Mouse (Mus musculus) liver, embryonic 13.5 days (tissue): Measurements from ENCODE around the gene Cuta. TPM values are rescaled to one million over a fixed set of nuclear protein-coding genes. Genes with fewer than 3 reads are reported as not detected.

ENCODE experiments used
- ATAC-seq: fragments of 200-750 bp; cut with Nextera tagmentation; 2 replicates; pipeline ENCODE4 v1.8.0; 2017; ENCODE audit warnings: low read depth, mild to moderate bottlenecking, moderate number of reproducible peaks, moderate library complexity
- DNase-seq: peaks from one replicate; pipeline ENCODE4 v3.0.0; 2022
- H3K27ac ChIP-seq: fragments of 300-500 bp; sonication (generic); 2 replicates; pipeline ENCODE4 v1.5.1; 2015; ENCODE audit warnings: moderate library complexity, mild to moderate bottlenecking, inconsistent platforms
- H3K27me3 ChIP-seq: fragments of 300-500 bp; sonication (generic); 2 replicates; pipeline ENCODE4 v1.6.1; 2015; ENCODE audit warnings: mild to moderate bottlenecking, inconsistent platforms
- H3K36me3 ChIP-seq: fragments of 300-500 bp; sonication (generic); 2 replicates; pipeline ENCODE4 v1.6.1; 2015; ENCODE audit warnings: mild to moderate bottlenecking, inconsistent platforms
- H3K4me1 ChIP-seq: fragments of 300-500 bp; sonication (generic); replicated peaks from 2 replicates; pipeline ENCODE4 v1.6.1; 2015; ENCODE audit warnings: inconsistent platforms
- H3K4me2 ChIP-seq: fragments of 300-500 bp; sonication (generic); 2 replicates; pipeline ENCODE4 v1.6.1; 2015; ENCODE audit warnings: inconsistent platforms, mild to moderate bottlenecking, moderate library complexity
- H3K4me3 ChIP-seq: fragments of 300-500 bp; sonication (generic); replicated peaks from 2 replicates; pipeline ENCODE4 v1.5.1; 2015; ENCODE audit warnings: mild to moderate bottlenecking, inconsistent platforms
- H3K9ac ChIP-seq: fragments of 300-500 bp; sonication (generic); 2 replicates; pipeline ENCODE4 v1.6.1; 2015; ENCODE audit warnings: mild to moderate bottlenecking, inconsistent platforms
- H3K9me3 ChIP-seq: fragments of 300-500 bp; sonication (generic); replicated peaks from 2 replicates; pipeline ENCODE4 v1.6.1; 2016; ENCODE audit warnings: inconsistent platforms
- WGBS: fragments of 180-500 bp; shearing (Covaris S2); methylation state at CpG from one replicate; pipeline ENCODE4 v1.1.7; 2015; ENCODE audit not compliant: insufficient replicate concordance; 5-methylcytosine and 5-hydroxymethylcytosine counted together
- polyA plus RNA-seq: library from polyadenylated mRNA; unstranded; fragments of >200 nt; fragmentation: Nextera tagmentation; extraction: Ambion mirVana; gene quantifications from 2 replicates; pipeline ENCODE4 v1.2.1, GENCODE M21; 2015

The Cuta gene
- polyA plus RNA-seq, 1 experiment from 2014 or later: 111 TPM

DNA sequence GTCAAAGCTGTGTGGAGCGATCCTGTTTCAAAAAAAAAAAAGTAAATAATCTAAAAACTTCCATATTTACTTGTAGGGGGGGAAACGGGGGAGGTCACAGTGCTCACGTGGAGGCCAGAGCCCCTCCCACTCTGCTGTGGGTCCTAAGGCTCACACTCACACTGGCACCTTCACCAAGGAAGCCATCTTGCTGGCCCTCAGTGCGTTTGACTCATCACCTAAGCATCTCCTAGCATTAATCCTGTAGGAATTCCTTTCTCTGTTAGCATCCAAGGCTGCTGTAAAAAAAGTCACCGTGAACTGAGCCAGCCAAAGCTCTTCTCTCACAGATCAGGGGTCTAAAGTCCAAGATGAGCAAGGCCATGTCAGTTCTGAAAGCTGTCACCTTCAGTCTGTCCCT is 16.9 kb upstream of the Cuta start:
- 61% methylated on average over 5 of the region's 5 CpGs for WGBS
- peaks cover 81% of the 10 kb centered on the region for H3K4me1 ChIP-seq
- peak overlapping the region; percentile 44 for H3K4me3 ChIP-seq
- DNase-seq (no peak), ATAC-seq (no peak)
- H3K27ac ChIP-seq: peak overlapping the region; percentile 87
- peaks cover 20% of the 10 kb centered on the region for H3K27me3 ChIP-seq
- no peaks in the 10 kb centered on the region for H3K9me3 ChIP-seq
- peak overlapping the region; percentile 73 for H3K9ac ChIP-seq
- H3K4me2 ChIP-seq: peak overlapping the region; percentile 68
- H3K36me3 ChIP-seq: peaks cover 12% of the 10 kb centered on the region; the same call in 1 of the 2 replicates

DNA sequence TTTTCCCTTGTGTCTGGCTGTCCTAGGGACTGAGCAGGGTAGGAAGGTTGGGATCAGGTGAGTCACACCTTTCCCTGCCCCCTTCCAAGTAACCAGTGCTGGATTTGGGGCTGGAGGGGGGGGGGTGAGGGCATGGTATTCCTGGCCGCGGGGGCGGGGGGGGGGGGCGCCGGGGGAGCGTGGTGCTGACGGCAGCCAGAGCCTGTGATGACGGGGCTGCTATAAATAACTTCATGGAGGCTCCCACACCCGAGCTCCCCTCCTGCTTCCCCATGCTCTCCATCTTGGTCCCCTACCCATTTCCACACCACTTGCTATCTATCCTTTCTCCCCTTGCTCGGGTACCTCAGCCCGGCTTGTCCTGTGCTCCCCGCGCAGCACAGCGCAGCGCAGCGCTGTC is 14.4 kb upstream of the Cuta start:
- no peak overlapping the region for H3K27ac ChIP-seq
- ATAC-seq: no peak

DNA sequence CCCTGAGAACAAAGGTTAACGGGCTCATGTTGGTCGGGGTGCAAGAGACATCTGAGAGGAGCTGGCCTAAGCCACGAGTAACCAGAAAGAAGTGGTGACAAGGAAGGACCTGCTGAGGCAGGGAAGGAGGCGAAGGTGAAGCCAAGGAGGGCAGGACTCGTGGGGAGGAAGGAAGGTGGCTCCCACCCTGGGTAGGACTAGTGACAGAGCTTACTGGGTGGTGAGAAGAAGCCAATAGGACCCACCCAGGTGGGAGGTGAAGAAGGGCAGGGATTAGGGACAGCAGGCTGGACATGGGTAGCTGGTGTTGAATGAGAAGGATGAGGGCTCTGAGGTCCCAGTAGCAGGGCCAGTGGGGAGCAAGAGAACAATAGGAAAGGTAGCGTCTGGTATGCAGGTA is 13.8 kb upstream of the Cuta start:
- Histone ChIP-seq H3K27ac (no peak overlapping the region), H3K27me3 (peaks cover 34% of the 10 kb centered on the region), H3K9me3 (no peaks in the 10 kb centered on the region), H3K4me1 (peaks cover 97% of the 10 kb centered on the region), H3K36me3 (0 out of 2 replicates have a peak, but pooled peaks cover 4% of the 10 kb centered on the region), H3K4me3 (no peak overlapping the region), H3K9ac (peak overlapping the region; percentile 66; the same call in 1 of the 2 replicates), H3K4me2 (peak overlapping the region; percentile 68; the same call in 1 of the 2 replicates)
- 46% methylated on average over 6 of the region's 6 CpGs for WGBS
- no peak for DNase-seq
- no peak for ATAC-seq

More for the DNA sequence above, 14.4 kb upstream of the Cuta start:
- 37% methylated on average over 14 of the region's 16 CpGs for WGBS
- DNase-seq: no peak
- H3K4me2 ChIP-seq: peak overlapping the region; percentile 5; the same call in 1 of the 2 replicates
- H3K9ac ChIP-seq: 0 out of 2 replicates have a peak overlapping the region, but pooled peaks have one; percentile 66
- no peaks in the 10 kb centered on the region for H3K9me3 ChIP-seq
- no peak overlapping the region for H3K4me3 ChIP-seq
- H3K4me1 ChIP-seq: peaks cover 97% of the 10 kb centered on the region
- H3K27me3 ChIP-seq: peaks cover 34% of the 10 kb centered on the region
- 0 out of 2 replicates have a peak, but pooled peaks cover 4% of the 10 kb centered on the region for H3K36me3 ChIP-seq

DNA sequence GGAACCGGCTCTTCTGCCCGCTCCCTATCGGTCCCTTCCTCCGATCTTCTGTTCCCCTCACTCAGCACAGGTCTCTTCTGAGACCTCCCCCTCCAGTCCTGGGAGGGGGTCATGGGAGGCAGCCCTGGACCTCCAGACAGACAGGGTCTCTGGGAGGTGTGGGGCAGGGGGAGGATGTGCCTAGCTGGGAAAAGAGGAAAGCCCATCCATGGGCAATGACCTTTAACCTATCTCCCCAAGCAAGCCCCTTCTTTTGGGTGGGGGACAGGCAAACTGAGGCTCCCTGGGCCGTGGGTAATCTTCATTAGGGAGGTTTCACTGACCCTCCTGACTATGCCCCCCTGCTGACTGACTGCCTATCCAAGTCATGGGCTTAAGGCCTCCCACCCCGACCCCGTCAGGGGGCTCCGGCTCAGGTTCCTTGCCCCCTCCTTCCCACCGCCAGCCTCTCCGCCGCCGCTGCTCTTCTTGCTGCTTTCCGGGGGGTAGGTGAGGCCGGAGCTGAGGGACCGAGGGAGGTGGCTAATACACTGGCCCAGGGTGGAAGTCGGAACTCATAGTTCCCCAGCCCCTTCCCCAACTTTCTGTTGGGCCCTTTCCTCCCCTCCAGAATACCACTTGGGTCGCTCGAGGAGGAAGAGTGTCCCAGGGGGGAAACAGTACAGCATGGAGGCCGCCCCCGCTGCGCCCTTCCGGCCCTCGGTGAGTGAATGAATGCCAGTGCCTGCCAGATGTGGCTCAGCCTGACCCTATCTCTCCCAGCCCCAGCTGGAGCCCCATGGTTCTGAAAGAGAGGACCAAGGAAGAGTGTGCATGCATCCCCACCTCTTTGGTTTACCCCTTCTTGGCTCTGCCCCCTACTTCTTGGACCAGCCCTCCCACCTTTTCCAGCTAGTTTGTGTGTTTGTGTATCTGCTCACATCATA is 12.8 kb upstream of the Cuta start:
- Histone ChIP-seq H3K36me3 (0 out of 2 replicates have a peak, but pooled peaks cover 4% of the 10 kb centered on the region), H3K27ac (no peak overlapping the region), H3K9me3 (no peaks in the 10 kb centered on the region), H3K4me2 (peak overlapping the region; percentile 68), H3K27me3 (peaks cover 39% of the 10 kb centered on the region), H3K4me1 (peaks cover 96% of the 10 kb centered on the region), H3K9ac (peak overlapping the region; percentile 66), H3K4me3 (peak overlapping the region; percentile 37)
- no peak for ATAC-seq
- 9% methylated on average over 23 of the region's 23 CpGs for WGBS
- DNase-seq: no peak

DNA sequence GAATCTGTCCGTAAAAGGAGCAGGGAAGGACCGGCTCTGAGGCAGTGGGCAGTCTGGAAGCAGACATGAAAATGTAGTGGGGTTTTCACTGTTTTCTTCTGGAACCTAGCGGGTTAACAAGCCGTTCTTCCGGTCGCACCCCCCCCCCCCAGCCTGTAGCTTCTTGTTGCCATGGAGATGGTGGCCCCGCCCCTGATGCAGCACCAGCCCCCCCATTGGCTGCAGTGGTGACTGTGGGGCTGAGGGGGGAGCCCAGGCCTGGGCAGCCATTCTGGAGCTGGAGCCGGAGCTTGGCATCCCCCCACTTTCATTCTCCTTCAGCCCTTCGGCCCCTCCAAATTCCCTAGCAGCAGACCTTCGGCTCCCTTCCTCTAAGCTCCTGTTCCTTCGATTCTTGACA is 12.0 kb upstream of the Cuta start:
- Histone ChIP-seq H3K4me3 (peak overlapping the region; percentile 37), H3K27ac (peak overlapping the region; percentile 13; the same call in 1 of the 2 replicates), H3K36me3 (0 out of 2 replicates have a peak, but pooled peaks cover 4% of the 10 kb centered on the region), H3K9me3 (no peaks in the 10 kb centered on the region), H3K4me1 (peaks cover 96% of the 10 kb centered on the region), H3K4me2 (peak overlapping the region; percentile 68), H3K9ac (peak overlapping the region; percentile 66; the same call in 1 of the 2 replicates), H3K27me3 (peaks cover 39% of the 10 kb centered on the region)
- DNase-seq (peak; percentile 49), ATAC-seq (no peak)
- WGBS: 3% methylated on average over 11 of the region's 11 CpGs

DNA sequence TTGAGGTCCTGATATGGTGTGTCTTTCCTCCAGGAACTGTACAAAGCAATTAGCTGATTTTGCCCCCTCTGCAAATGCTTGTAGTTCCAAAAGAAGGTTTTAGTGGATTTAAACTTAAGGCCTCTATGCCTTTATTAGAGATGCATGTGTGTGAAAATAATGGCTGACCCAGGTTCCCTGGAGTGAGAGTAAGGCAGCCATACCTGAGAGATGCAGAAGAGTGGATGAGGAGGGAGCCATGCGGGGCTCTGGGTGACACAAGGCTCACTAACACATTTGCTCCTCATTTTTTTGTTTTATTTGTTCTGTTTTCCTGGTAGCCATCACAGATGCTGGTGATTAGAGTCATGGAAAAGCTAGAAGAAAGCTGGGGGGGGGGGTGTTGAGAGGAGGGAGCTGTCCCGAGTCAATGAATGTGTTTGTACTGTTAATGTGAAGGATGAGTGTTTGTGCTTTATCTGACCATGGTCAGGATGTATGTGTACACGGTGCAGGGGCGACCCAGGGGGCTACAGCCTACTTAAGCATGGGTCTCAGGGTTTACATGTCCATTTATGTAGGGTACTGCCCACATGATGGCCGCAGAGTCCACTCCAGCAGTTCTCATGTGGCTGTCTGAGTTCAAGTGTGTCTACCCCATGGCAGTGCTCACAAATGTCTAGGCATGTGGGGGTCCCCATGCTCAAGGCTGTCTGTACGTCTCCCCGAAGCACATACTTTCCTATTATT is 11.4 kb upstream of the Cuta start:
- peak overlapping the region; percentile 68 for H3K4me2 ChIP-seq
- H3K4me3 ChIP-seq: 0 out of 2 replicates have a peak overlapping the region, but pooled peaks have one; percentile 37
- H3K27me3 ChIP-seq: peaks cover 39% of the 10 kb centered on the region
- H3K9me3 ChIP-seq: no peaks in the 10 kb centered on the region
- peaks cover 96% of the 10 kb centered on the region for H3K4me1 ChIP-seq
- 49% methylated on average over 7 of the region's 7 CpGs for WGBS
- no peak for ATAC-seq
- 0 out of 2 replicates have a peak, but pooled peaks cover 4% of the 10 kb centered on the region for H3K36me3 ChIP-seq
- peak overlapping the region; percentile 13; the same call in 1 of the 2 replicates for H3K27ac ChIP-seq
- DNase-seq: no peak
- 0 out of 2 replicates have a peak overlapping the region, but pooled peaks have one; percentile 66 for H3K9ac ChIP-seq

DNA sequence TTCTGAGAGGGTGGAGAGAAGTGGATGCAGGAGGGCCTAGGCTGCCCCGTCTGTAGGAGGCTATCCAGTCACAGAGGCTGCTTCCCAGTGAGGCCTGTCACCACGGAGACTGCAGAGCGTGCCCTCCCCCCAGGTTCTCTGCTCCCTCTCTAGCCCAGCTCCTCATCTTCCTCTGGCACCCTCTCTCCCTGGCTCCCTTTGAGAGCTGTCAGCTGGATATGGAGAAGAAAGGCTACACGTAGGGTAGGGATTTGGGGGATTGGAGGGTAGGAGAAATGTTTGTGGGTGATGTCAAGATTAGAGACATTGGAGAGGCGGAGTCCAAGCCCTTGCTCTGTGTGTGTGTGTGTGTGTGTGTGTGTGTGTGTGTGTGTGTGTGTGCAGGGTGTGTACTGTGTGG is 10.5 kb upstream of the Cuta start:
- Histone ChIP-seq H3K36me3 (0 out of 2 replicates have a peak, but pooled peaks cover 2% of the 10 kb centered on the region), H3K9ac (peak overlapping the region; percentile 17; the same call in 1 of the 2 replicates), H3K4me1 (peaks cover 91% of the 10 kb centered on the region), H3K9me3 (no peaks in the 10 kb centered on the region), H3K4me2 (no peak overlapping the region), H3K27ac (peak overlapping the region; percentile 51), H3K27me3 (peaks cover 39% of the 10 kb centered on the region), H3K4me3 (no peak overlapping the region)
- DNase-seq (no peak), ATAC-seq (no peak)
- WGBS: 52% methylated on average over 5 of the region's 5 CpGs

DNA sequence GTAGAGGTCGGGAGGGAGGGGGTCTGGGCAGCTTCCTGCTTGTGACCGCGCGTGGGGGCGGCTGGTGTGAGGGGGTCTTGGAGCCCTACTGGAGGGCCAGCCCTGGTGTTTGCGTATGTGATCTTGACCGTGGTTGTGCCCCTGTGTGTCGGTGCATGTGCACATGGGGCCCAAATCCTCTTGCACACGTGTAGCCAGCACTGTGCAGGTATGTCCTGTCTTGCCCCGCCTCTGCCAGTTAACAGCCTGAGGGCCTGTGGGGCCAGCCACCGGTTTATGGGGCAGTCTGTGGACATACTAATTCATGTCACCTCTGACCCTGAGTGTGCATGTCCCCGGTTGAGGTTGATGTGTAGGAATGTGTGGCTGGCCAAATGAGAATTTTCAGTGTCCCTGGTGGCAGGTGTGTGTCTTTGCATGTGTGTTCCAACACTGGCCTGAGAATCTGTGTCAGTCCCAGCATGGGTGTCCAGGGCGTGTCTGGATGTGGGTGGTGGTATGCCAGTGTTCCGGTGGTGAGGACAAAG is 9.7 kb upstream of the Cuta start:
- Histone ChIP-seq H3K36me3 (no peaks in the 10 kb centered on the region), H3K27ac (peak overlapping the region; percentile 51), H3K9ac (peak overlapping the region; percentile 78), H3K4me2 (peak overlapping the region; percentile 100), H3K9me3 (no peaks in the 10 kb centered on the region), H3K4me3 (peak overlapping the region; percentile 71), H3K4me1 (peaks cover 86% of the 10 kb centered on the region), H3K27me3 (peaks cover 44% of the 10 kb centered on the region)
- 20% methylated on average over 10 of the region's 14 CpGs for WGBS
- DNase-seq (no peak), ATAC-seq (0 out of 2 replicates have a peak, but pooled peaks have one; percentile 16)

DNA sequence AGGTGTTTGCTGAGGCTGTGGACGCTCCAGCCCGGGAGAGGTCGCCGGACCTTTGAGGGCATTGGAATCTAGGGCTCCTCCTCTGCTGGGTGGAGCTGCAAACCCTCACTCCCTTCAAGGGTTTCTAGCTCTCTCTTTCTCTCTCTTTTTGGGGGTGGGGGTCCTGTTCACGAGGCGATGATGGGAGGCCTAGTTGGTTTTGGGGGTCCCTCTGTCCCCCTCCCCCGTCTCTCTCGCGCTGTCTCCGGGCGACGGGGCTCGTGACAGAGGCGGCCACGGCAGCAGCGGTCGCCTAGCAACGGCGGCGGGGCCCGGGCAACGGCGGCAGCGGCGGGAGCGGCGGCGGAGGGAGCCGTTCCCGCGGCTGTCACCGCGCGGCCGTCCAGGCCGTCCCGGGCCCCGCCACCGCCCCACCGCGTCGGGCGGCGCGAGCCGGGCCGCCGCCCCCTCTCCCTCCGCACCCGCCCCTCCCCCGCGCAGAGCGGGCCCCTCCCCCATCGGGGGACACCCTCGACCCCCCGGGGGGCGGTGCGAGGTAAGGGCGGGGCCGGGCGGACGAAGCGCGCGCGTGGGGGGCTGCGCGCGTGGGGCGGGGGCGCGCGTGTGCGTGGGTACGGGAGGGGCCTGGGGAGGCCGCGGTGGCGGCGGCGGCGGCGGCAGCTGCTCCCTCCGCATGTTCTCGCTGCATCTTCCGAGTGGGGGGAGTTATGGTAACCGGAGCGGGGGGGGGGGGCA is 9.1 kb upstream of the Cuta start:
- no peak for DNase-seq
- Histone ChIP-seq H3K4me2 (peak overlapping the region; percentile 100), H3K9me3 (no peaks in the 10 kb centered on the region), H3K27me3 (peaks cover 41% of the 10 kb centered on the region), H3K4me3 (peak overlapping the region; percentile 71), H3K4me1 (peaks cover 80% of the 10 kb centered on the region), H3K36me3 (no peaks in the 10 kb centered on the region), H3K9ac (peak overlapping the region; percentile 78), H3K27ac (peak overlapping the region; percentile 53)
- ATAC-seq: 0 out of 2 replicates have a peak, but pooled peaks have one; percentile 26
- WGBS: 0% methylated on average over 21 of the region's 87 CpGs
